ENCODE assay signal across 28 mouse cellular contexts in genomic region chr2:131548330-131548729, GRCm38 (mm10). TPM values are rescaled to one million over a fixed set of nuclear protein-coding genes. Genes with fewer than 3 reads are reported as not detected.
DNase-seq lines count a peak whose midpoint lies in the region; TF ChIP-seq lines count a peak whose summit lies in the region.
"Had no signal": no experiment of that assay in that cellular context is flagged by ENCODE, and none has a peak within 500 bp of the region (broad histone marks: within the 10 kb centered on the region; RNA-seq: fewer than 3 reads in every experiment).

No protein-coding gene starts in this region.

- no peak overlapping the region for H3ac ChIP-seq in C2C12 (ENCODE audit: control insufficient read depth, insufficient read length, low read depth)
- H3ac ChIP-seq in myocyte (ENCODE audit: control insufficient read depth, insufficient read length): no peak overlapping the region

- H3K4me2 ChIP-seq in myocyte (ENCODE audit: low read depth): peak overlapping the region; percentile 45
- H3K4me2 ChIP-seq: embryonic facial prominence, embryonic 13.5 days; forebrain, embryonic 13.5 days; heart, embryonic 12.5 days; hindbrain, embryonic 13.5 days; liver, embryonic 12.5 days; midbrain, embryonic 13.5 days; neural tube, embryonic 15.5 days had no signal

- H3K27me3 ChIP-seq in C2C12 (ENCODE audit: control insufficient read depth, insufficient read depth, insufficient read length): no peaks in the 10 kb centered on the region
- no peaks in the 10 kb centered on the region for H3K27me3 ChIP-seq in myocyte (ENCODE audit: control insufficient read depth, insufficient read depth, insufficient read length)

- no peak for TF ChIP-seq POLR2A in myocyte (IDR thresholded peaks at IDR 0.05; ENCODE audit: insufficient read length, low read depth)

- H3K36me3 ChIP-seq in C2C12 (ENCODE audit: control insufficient read depth, insufficient read depth) (no peaks in the 10 kb centered on the region), myocyte (ENCODE audit: control insufficient read depth, insufficient read depth) (no peaks in the 10 kb centered on the region)
- H3K36me3 ChIP-seq: embryonic facial prominence, embryonic 13.5 days; heart, embryonic 12.5 days; hindbrain, embryonic 13.5 days; liver, embryonic 12.5 days; midbrain, embryonic 13.5 days; neural tube, embryonic 15.5 days had no signal

- H3K4me3 ChIP-seq in C2C12 (ENCODE audit: insufficient read depth, poor library complexity, severe bottlenecking) (no peak overlapping the region), myocyte (no peak overlapping the region)
- H3K4me3 ChIP-seq: embryonic facial prominence, embryonic 13.5 days; forebrain, embryonic 13.5 days; heart, adult 2 months; heart, embryonic 12.5 days; hindbrain, embryonic 13.5 days; liver, embryonic 12.5 days; megakaryocyte, embryonic 14.5 days; midbrain, embryonic 13.5 days; neural tube, embryonic 15.5 days had no signal

- no peaks in the 10 kb centered on the region for H3K79me2 ChIP-seq in C2C12 (ENCODE audit: control insufficient read depth, insufficient read depth)
- H3K79me2 ChIP-seq in myocyte (ENCODE audit: control insufficient read depth, insufficient read depth): no peaks in the 10 kb centered on the region

- no peak for TF ChIP-seq CTCF in C2C12 (IDR thresholded peaks at IDR 0.05; ENCODE audit: control insufficient read depth, insufficient read depth, insufficient read length)

- DNase-seq in adrenal gland, adult 8-10 months: peak; percentile 50
- DNase-seq in adrenal gland, adult 18-20 months (ENCODE audit: low spot score in 2 of 2): no peak
- peak; percentile 33 for DNase-seq in adrenal gland, postnatal 10 days
- no peak for DNase-seq in gastrocnemius, postnatal 36 days
- no peak for DNase-seq in cerebellum, postnatal 25 days
- DNase-seq: B cell, adult 2 months; cerebellum, adult 11 months; cerebellum, adult 9-10 months; gastrocnemius, postnatal 25 days; heart, adult 2 months; heart, postnatal 4 days; kidney, postnatal 14 days; left cerebral cortex, postnatal 4 days; liver, postnatal 0 days; lung, postnatal 4 days; retina, postnatal 1 day; right cerebral cortex, postnatal 14 days had no signal

- intact Hi-C loops in gastrocnemius, postnatal 36 days (cut with DNase I): loop anchor here (5.0 to 10.0 kb wide), 2 partner anchors 124 to 396 kb away; no protein-coding TSS in a partner anchor

- H3K79me3 ChIP-seq in C2C12 (ENCODE audit: low read depth): no peaks in the 10 kb centered on the region

TF ChIP-seq in C2C12, 6 proteins besides CTCF, POLR2A, EP300 and RAD21:
- TF ChIP-seq USF1 (IDR thresholded peaks at IDR 0.05; ENCODE audit: low read depth) (no peak), CEBPB (IDR thresholded peaks at IDR 0.05; ENCODE audit: low read depth) (no peak), MAX (IDR thresholded peaks at IDR 0.05) (peak; percentile 72), MYOD1 (IDR thresholded peaks at IDR 0.05; ENCODE audit: control insufficient read depth, insufficient read length, low read depth) (no peak), FOSL1 (IDR thresholded peaks at IDR 0.05; ENCODE audit: insufficient read depth, low read length, poor library complexity, severe bottlenecking) (peak; percentile 99), MYOG (IDR thresholded peaks at IDR 0.05; ENCODE audit: control insufficient read depth, extremely low read depth, insufficient read length) (no peak)

TF ChIP-seq in myocyte, 11 proteins besides CTCF, POLR2A, EP300 and RAD21:
- TF ChIP-seq E2F4 (IDR thresholded peaks at IDR 0.05; ENCODE audit: insufficient read depth) (no peak), TCF3 (IDR thresholded peaks at IDR 0.05; ENCODE audit: insufficient read length, low read depth) (no peak), POLR2AphosphoS2 (IDR thresholded peaks at IDR 0.05; ENCODE audit: insufficient read length, low read depth) (no peak), USF1 (IDR thresholded peaks at IDR 0.05; ENCODE audit: low read depth) (no peak), MYOG (IDR thresholded peaks at IDR 0.05; ENCODE audit: control insufficient read depth in 1 of 3, insufficient read depth in 1 of 3, insufficient read length in 2 of 3, low read depth in 2 of 3) (no peak), TCF12 (IDR thresholded peaks at IDR 0.05; ENCODE audit: insufficient read depth, poor library complexity, severe bottlenecking) (no peak), CEBPB (IDR thresholded peaks at IDR 0.05; ENCODE audit: insufficient read depth, poor library complexity, severe bottlenecking) (no peak), MAX (IDR thresholded peaks at IDR 0.05; ENCODE audit: low read depth) (no peak), REST (IDR thresholded peaks at IDR 0.05; ENCODE audit: insufficient read depth, insufficient read length) (no peak)

RNA-seq across cellular contexts. Expression of gene Adra1d, which starts 13.8 kb away (rescaled TPM):
- total RNA-seq in adrenal gland, adult 8-10 months (2022): 10 to 100 TPM; 23.6 to 36.8 (median 35.1) TPM
- total RNA-seq in adrenal gland, adult 18-20 months (2021): 10 to 100 TPM; 37.0 to 44.1 TPM
- 1.7 TPM for polyA plus RNA-seq in C2C12 (2012; fragmentation: generic; extraction: Trizol)
- 10 to 100 TPM; 12.0 to 17.7 TPM for total RNA-seq in adrenal gland, postnatal 10 days (2021)
- polyA plus RNA-seq in myocyte (2012; fragmentation: generic; extraction: Trizol): 1.4 TPM
- under 1 TPM; 0.27 to 0.87 TPM for total RNA-seq in gastrocnemius, postnatal 36 days (2021)
- total RNA-seq: CH12.LX had no signal
- polyA plus RNA-seq: forebrain, embryonic 13.5 days; midbrain, embryonic 13.5 days had no signal

RNA-seq across cellular contexts. Expression of gene Smox, which starts 57.0 kb away (rescaled TPM):
- total RNA-seq in adrenal gland, adult 8-10 months (2022): 10 to 100 TPM; 22.9 to 53.4 (median 33.3) TPM
- 10 to 100 TPM; 24.7 to 28.3 TPM for total RNA-seq in adrenal gland, adult 18-20 months (2021)
- 44.7 TPM for polyA plus RNA-seq in C2C12 (2012; fragmentation: generic; extraction: Trizol)
- total RNA-seq in adrenal gland, postnatal 10 days (2021): 10 to 100 TPM; 20.1 to 21.0 TPM
- 27.1 TPM for polyA plus RNA-seq in myocyte (2012; fragmentation: generic; extraction: Trizol)
- total RNA-seq in gastrocnemius, postnatal 36 days (2021): 100 to 1,000 TPM; 103 to 399 TPM

Comparison
In these comparisons a context has a peak if more than half of its experiments do, and no peak if none do; other contexts are left out.
1. DNase-seq: peak in adrenal gland, adult 8-10 months (single experiment) and adrenal gland, postnatal 10 days (single experiment); none in adrenal gland, adult 18-20 months (0 of 2), gastrocnemius, postnatal 36 days (0 of 2) and cerebellum, postnatal 25 days (0 of 2).
2. RNA of gene Adra1d, which starts 13.8 kb away (total RNA-seq): 37.0 to 44.1 TPM in adrenal gland, adult 18-20 months, 23.6 to 36.8 TPM in adrenal gland, adult 8-10 months and 12.0 to 17.7 TPM in adrenal gland, postnatal 10 days; 0.27 to 0.87 TPM in gastrocnemius, postnatal 36 days; every median in the first group is over 4 times any median in the second.